Mouse (Mus musculus) frontal cortex, postnatal 14 days (tissue): Measurements from ENCODE around the gene Brox.
"Not testable (repeated sequence)": the region's sequence is repeated elsewhere in the genome, so short reads cannot be mapped to it uniquely, and the experiment has no call there.

Source experiments
- DNase-seq, 2 experiments: peaks; one replicate each; pipeline ENCODE4 v3.0.0; 2022; ENCODE audit warnings: low spot score in 2 of 2

Gene Brox

GRCm38 (mm10) chr1:183296877-183297383, at the start of gene Brox:
Gene Brox (minus strand): TSS chr1:183297269.
- peak; percentile 85 to 92 for DNase-seq

DNA sequence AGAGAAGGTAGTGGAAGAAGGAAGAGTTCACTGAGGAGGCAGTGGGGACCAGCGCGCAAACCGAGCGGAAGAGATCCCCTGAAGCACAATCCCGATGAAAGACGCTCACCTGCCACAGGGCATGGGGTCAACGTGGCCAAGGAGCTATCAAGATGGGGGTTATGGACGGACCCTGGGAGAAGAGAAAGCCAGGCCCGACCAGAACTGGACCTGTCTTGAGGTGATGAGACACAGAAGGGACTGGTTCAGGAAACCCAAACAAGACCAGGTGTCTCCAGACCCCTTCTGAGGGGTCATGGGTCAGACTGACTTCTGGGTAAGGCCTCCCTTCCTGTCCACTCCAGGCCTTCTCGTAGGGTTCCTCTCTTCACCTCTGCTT, 48.7 kb upstream of the Brox start:
- no peak for DNase-seq

- peak; percentile 68 to 76 for DNase-seq
Measured at GRCm38 (mm10) chr1:183344886-183345816, 48.1 kb upstream of the Brox start.

GRCm38 (mm10) chr1:183342902-183343301, 45.8 kb upstream of the Brox start:
- DNase-seq = not testable (repeated sequence)

GRCm38 (mm10) chr1:183327171-183327570, 30.1 kb upstream of the Brox start:
- DNase-seq = no peak

DNA sequence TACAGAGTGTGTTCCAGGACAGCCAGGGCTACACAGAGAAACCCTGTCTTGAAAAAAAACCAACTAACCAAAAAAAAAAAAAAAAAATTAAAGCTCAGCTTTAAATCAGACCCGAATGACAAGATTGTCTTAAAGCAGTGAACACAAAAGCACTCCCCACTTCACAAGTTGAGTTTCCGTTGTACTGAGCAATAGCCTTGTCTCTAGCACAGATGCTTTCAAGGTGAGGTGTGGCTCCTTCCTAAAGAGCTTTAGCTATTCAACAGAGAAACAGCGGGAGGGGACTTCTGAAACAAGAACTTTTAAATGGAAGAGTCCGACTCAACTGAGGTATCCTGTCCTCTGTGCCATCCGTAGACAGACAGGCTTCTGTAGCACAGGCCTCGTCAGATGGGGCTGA, 27.4 kb upstream of the Brox start:
- no peak for DNase-seq

DNA sequence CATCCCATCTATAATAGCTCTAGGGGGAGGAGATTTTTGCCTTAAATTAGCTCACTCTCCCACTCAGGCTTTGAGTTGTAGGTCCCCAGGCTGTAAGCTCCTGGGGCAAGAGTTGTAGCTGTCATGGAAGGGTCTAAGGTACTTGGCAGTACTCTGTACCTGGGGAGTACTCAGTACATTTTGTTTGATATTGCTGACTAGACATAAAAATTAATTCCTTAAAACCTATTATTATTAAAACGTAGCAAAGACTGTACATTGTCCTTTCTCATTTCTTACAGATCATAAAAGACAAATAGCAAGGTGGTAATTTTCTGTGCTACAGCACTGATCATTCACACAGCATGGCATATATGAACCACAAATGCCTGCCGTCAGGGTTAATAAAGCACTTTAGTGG, 26.9 kb upstream of the Brox start:
- no peak for DNase-seq

DNA sequence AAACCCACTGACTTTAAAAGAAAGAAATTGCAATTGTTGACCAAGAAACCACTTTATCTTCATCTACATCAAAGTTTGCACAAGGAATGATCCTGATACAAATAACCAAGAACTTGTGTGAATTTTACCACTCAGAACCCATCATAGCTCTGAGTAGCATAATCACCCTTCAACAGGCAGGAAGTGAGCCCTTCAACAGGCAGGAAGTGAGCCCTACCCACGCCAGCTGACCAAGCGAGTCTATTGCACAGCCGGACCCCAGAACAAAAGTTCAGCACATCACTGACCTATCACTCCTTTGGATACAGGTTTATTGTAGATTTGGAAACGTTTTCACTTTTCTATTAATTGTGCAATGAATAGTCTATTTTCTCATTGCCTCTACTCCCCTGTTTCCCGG, 25.4 kb upstream of the Brox start:
- not testable (repeated sequence) for DNase-seq

- no peak for DNase-seq
Measured at GRCm38 (mm10) chr1:183320708-183321107, 23.6 kb upstream of the Brox start.

GRCm38 (mm10) chr1:183315783-183316182, 18.7 kb upstream of the Brox start:
- no peak for DNase-seq

- no peak for DNase-seq
Measured at GRCm38 (mm10) chr1:183312076-183312475, 15.0 kb upstream of the Brox start.

DNA sequence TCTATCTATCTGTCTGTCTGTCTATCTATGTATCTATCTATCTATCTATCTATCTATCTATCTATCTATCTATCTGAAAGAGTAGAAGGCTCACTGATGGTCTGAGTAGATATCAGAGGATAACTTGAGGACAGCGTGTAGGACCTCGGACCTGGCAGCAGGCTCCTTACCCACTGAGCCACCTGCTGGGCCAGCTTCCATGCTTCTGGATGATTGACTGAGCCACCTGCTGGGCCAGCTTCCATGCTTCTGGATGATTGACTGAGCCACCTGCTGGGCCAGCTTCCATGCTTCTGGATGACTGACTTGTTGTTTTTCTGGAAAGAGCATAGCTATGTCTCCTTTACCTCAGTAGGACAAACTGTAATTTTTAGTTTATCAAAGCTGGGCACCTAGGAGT, 12.5 kb upstream of the Brox start:
- not testable (repeated sequence) for DNase-seq

DNA sequence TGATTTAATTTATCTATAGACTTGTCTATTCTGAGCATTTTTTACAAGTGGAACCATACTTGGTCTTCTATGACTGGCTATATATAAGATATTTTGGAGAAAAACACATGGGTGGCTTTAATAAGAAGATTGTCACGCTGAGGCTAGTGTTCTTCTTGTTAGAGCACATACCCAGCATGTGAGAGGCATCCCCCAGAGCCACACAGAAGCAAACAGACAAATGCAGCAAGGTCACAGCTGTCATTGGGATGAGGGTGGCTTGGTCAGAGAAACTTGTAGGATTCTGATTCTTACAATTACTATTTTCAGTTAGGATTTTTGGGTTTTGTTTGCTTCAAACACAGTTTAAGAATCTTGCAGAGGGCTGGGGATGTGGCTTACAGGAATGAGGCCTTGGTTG, 11.4 kb upstream of the Brox start:
- no peak for DNase-seq

DNA sequence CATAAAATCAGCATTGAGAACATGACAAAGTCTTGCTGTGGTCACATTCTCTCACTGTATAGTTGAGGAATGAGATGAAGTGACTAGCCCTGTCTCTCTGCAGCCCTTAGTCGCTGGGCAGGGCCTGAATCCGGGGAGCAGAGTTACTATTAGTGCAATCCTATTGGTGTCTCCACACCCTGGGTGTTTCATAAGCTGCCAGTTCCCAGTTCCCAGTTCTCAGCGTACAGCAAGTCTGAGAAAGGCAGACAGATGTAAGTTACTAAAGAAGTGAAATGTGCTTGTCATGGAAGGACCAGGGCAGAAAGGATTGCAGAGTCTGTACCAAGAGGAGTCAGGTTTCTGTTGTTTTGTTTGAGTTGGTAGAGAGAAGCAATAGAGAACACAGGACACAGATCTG, 10.5 kb upstream of the Brox start:
- no peak for DNase-seq

DNA sequence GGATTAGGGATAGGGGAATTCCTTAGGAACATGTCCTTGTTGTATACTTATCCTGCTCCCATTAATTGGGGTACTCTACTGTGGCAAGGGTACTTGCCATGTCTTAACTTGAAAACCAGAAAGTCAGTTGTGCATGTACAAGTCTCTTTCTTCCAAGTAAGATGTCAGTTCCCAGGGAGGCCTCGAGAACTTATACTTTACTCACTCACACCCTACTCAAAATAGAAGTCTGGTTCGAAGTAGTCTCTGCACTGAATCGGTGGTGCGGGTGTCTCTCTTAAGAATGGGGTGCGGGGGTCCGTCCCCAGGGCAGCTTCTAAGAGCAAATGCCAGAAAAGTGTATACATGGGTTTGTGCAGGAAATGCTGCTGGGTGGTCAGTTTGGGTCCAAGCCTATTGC, 2.1 kb upstream of the Brox start:
- peak; percentile 83 to 99 for DNase-seq

DNA sequence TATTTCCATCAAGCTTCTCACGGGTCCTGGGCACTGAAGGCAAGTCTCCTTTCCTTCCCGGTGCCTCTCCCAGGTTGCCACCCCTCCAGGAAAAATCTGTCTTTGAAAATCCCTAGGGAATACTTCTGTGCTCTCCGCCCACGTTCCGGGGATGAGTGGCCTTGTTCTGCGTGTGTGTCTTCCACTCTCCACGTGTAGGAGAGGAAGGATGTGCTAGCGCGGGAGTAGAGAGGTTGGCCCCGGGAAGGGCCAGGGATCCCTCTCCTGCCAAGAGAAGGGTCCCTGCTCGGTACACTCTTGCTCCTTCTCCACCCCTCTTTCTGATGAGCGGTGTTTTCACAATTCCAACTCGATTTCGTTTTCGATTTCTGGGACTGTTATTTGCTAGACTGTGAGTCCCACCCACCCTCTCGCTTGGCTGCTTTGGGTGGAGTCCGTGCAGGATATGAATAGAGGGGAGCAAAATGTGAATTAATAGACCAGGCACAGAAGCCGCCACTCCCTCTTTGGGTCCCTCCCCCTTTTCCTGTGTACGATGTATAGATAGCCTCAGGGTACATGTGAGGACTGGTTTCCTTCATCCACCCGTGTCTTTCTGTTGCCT, 919 bp upstream of the Brox start:
- peak; percentile 17 to 30 for DNase-seq

DNA sequence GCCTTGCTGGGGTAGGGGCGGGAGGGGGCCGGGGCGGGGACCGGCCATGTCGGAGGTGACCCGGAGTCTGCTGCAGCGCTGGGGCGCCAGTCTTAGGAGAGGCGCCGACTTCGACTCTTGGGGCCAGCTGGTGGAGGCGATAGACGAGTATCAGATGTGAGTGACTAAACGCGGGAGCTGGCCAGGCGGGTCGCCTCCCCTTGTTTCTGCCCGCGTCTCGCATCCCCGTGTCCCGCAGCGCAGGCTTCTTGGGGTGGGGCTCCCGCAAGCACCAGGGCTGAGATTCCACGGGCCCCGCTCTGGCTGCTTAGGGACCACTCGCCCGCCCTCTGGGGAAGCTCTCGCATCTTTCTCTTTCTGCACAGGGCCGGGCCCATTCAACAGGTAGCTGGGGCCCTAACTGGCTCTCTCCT, 410 bp upstream of the Brox start:
- peak in 1 of 2 experiments; percentile 41 for DNase-seq

DNA sequence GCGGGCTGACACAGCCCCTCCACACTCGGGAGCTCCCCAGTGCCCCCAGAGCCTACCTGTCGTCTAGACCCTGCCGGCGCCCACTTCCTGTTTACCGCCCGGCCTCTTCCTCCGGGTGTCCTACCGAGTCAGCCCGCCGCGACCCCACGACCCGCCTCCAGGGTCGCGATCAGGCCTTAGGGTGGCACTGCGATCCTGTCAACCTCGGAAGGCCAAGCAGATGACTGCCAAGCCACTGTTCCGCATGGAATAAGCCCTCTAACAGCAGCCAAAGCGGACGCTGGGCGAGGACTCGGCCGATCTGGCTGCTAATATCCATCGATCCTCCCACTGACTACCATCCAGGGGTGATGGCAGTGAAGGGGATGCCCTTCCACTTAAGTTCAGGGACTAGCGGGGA, 604 bp downstream of the Brox start, which contains the start of gene Aida:
Aida (plus strand) TSS at position 126 of the 400 bp plus-strand sequence.
- peak in 1 of 2 experiments; percentile 27 for DNase-seq

DNA sequence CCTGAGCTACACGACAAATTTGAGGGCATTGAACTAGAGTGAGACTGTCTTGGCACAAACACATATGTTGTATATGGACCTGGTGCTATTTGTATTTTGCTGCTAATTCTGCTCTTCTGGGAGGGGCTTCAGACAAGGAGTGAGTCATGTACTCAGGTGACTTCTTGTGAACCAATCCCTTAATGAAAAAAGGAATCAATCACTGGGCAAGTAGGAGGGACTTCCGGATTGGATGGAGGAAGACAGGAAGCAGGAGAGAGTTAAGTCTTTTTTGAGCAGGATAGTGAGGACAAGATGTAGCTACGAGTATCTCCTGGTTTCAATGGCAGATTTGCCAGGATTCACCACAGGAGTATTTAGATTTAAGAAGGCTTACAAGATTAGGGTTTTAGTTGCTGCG, 7.5 kb downstream of the Brox start:
- no peak for DNase-seq

DNA sequence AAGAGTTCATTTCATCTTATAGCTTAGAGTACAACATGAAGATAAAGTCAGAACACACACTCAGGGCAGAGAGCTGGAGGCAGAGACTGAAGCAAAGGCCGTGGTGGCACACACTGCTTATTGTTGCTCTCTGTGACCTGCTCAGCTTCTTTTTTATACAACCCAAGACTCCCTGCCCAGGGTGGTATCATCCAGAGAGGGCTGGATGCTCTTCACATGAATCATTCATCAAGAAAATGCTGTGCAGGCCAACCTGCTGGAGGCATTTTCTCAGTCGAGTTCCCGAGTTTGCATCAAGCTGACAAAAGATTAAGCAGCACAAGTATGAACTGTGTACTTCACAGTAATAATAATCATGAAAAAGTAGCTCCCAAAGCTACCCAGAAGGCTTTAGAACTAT, 8.7 kb downstream of the Brox start:
- DNase-seq = no peak

GRCm38 (mm10) chr1:183275763-183276162, 21.3 kb downstream of the Brox start:
- DNase-seq = no peak

DNA sequence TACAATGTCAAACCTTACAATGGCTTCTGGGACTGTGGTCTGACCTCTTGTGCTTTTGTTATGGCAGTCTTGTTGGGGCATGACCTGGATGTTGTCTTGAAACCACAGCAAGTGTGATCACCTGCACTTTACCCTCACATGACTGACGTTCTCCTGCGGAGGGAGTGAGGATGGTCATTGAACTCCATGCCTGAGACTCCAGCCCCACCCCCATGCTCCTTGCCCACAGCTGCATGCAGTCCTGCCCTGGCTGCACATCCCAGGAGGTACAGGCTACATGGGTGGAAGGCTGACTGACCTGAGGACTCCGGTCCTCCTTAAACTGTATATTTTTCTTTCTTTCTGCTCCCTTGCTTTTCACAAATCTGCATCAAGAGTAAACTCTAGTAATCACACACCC, 22.7 kb downstream of the Brox start:
- no peak for DNase-seq
